Mouse (Mus musculus) mouse embryonic stem cell (cell line): ENCODE measurements around the gene Serpinb8.

Experiments
- in situ Hi-C, 2 experiments: fragments of 300-500 bp; cut with MboI; formaldehyde crosslinking; loops; 1 replicate in 1 of 2; 3 replicates in 1 of 2; pipeline ENCODE4 v1.14.3; 2019 to 2020; ENCODE audit warnings: low sequenced_read_pairs in 2 of 2, low pct_unique_long_range_greater_than_20kb in 1 of 2, mixed read lengths in 1 of 2; ENCODE audit not compliant: unreplicated experiment in 1 of 2

The Serpinb8 gene

DNA sequence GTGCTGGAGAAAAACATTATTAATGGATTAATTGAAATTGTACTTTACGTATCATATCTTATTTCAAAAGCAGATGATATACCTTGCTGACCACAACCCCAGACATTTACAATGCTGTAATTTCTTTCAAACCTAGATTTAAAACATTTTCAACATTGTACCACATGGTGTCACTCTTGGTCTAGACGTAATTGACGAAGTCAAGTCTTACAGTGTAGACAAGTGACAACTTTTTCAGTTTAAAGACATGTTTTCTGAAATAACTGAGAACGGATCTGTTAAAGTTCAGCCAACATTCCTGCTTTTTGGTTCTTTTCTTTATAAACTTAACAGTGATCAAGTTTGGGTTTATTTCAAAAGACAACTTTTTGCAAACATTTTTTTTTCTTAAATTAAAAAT lies 46.1 kb downstream of the Serpinb8 start:
- in situ Hi-C loops: loop anchor here in 1 of 2 experiments (10.0 kb wide), 1 partner anchor 1189 kb away; no protein-coding TSS in a partner anchor

DNA sequence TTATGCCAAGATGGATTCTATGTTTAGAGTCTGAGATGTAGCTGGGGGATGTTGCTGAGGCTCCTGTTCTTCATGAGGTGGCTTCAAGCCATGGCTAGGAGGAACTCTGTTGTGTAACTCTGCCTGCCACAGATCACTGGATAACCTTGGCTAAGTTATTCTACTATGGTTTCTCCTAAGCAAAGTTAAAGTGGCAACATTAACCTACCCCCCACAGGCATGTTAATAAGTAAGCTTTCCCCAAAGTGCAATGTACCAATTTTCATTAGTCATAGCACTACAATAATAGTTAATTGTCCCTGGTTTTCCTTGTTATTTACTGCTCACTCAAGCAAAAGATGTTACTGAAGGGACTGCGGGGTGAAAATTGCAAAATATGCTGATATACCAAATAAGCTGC lies 48.2 kb downstream of the Serpinb8 start:
- in situ Hi-C loops: loop anchor here in 1 of 2 experiments (10.0 kb wide), 1 partner anchor 1187 kb away; no protein-coding TSS in a partner anchor

DNA sequence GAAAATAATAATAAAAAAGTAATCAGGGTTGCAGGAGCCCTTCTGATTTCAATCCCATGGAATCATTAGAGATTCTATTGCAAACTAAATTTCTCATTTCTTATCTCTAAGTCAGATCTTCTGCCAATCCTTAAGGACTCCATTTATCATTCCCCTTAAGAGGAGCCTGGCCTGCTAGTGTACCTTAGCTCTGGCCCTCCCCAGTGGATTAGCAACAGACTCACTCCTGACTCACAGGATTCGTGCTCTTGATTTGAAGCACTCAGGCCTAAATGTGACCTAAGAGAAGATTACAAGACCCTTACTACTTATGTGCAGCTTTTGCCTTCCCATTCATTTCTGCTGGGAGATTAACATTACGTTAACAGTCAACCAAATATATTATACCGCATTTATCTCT lies 48.7 kb downstream of the Serpinb8 start:
- in situ Hi-C loops: loop anchor here in 1 of 2 experiments (10.0 kb wide), 1 partner anchor 1186 kb away; no protein-coding TSS in a partner anchor

DNA sequence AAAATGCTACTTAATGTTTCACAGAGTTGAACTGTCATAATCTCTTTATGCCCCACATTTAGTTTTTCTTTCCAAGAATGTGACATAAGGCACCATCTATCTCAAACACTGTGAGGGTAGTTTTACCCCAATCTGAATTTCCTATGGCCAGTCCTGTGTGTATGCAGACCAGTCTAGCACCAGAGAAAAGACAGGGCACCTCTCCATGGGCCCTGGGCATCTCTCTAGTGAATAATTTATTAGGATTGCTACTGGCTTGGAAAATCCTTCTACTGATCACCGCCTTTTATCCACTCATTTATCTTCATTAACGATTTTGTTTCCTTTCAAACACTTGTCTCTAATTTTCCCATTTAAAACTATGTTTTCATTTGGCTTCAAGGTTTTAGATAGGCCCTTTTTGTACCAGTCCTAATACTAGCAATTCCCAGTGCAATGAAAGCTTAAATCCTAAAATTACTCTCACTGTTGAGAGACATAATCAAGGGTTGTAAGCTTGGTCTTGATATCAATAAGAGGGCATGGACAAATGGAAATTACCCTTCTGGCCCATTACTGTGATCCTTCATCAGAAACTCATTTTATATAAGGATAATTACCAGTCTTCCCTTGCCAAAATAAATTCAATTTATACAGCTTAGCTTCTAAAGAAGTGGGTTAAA lies 52.8 kb downstream of the Serpinb8 start:
- in situ Hi-C loops: no loop called here

DNA sequence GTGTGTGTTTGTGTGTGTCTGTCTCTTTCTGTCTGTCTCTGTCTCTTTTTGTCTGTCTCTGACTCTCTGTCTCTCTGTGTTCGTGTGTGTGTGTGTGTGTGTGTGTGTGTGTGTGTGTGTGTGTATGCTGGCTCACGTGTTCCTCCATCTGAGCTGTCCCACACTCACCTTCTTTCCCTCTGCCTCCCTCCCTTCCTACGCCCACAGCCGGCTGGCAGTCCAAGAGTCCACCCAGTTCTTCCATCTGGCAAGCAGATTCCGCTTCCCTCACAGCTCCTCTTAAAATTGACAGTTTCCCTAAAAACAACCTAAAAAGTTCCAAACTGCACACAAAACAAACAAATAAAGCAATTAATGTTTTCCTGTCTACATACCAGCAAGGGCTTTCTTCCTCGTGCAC lies 55.3 kb downstream of the Serpinb8 start:
- in situ Hi-C loops: no loop called here

DNA sequence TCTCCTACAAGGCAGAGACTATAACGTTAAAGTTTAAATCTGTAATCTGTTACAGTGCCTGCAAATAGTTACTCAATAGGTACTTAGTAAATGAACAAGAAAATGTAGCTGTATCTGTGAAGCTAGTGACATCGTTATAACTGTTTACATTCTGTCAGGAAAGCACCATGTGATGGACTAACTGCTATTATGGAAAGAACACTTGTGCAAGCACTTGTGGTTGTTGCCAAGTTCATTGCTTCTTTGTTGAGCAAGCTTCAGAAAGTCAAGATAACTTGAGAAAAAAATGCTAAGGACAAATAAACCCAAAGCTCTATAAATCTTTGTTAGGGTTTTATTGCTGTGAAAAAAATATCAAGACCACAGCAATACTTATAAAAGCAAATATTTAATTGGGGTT lies 67.9 kb downstream of the Serpinb8 start:
- in situ Hi-C loops: no loop called here
